Mouse (Mus musculus) brain, embryonic 18.5 days (tissue): ENCODE measurements around the gene BC030500.

Experiments
- DNase-seq: peaks from one replicate; pipeline ENCODE4 v3.0.0-alpha.2; 2012; ENCODE audit warnings: low read depth, low spot score

BC030500 gene

GRCm38 (mm10) chr8:58911677-58912076 is at the start of gene BC030500:
TSS of gene BC030500 (plus strand) at chr8:58911755.
- no peak for DNase-seq

GRCm38 (mm10) chr8:58886405-58886804 is 25.1 kb upstream of the BC030500 start:
- DNase-seq: no peak

GRCm38 (mm10) chr8:58890591-58890990 is 21.0 kb upstream of the BC030500 start:
- no peak for DNase-seq

GRCm38 (mm10) chr8:58895960-58896359 is 15.6 kb upstream of the BC030500 start:
- no peak for DNase-seq

GRCm38 (mm10) chr8:58904465-58904864 is 7.1 kb upstream of the BC030500 start:
- DNase-seq: no peak

GRCm38 (mm10) chr8:58912196-58912839 is 763 bp downstream of the BC030500 start, which contains the start of gene Galntl6:
TSS of gene Galntl6 (minus strand) at chr8:58912640.
- no peak for DNase-seq

- DNase-seq: no peak
Measured at GRCm38 (mm10) chr8:58912840-58913639, 1.5 kb downstream of the BC030500 start.

GRCm38 (mm10) chr8:58913640-58913968 is 2.0 kb downstream of the BC030500 start:
- no peak for DNase-seq

- no peak for DNase-seq
Measured at GRCm38 (mm10) chr8:58915142-58915541, 3.6 kb downstream of the BC030500 start.

- DNase-seq: no peak
Measured at GRCm38 (mm10) chr8:58931066-58931465, 19.5 kb downstream of the BC030500 start.

- no peak for DNase-seq
Measured at GRCm38 (mm10) chr8:58943773-58944172, 32.2 kb downstream of the BC030500 start.

- DNase-seq: no peak
Measured at GRCm38 (mm10) chr8:58957195-58957739, 45.7 kb downstream of the BC030500 start.
